In the genomic region with DNA sequence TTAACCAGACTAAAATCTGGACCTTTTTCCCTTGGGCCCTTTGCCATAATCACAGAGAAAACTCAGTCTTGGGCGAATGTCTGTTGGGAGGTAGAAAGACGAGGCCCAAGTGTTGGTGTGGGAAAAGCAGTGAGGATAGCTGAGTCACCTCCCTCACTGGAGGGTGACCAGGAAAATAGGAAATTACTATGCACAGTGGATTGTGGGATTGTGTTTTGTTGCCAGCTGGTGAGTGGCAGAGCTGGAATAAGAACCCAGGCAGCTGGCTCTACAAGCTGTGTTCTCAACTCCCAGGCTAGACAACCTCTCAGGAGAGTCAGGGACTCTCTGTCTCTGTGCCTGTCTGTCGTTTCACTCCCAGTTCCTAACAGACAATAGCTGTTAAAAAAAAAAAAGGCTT, we compare ENCODE assay signal across 16 mouse cellular contexts. TPM values are rescaled to one million over a fixed set of nuclear protein-coding genes. Genes with fewer than 3 reads are reported as not detected.
DNase-seq lines count a peak whose midpoint lies in the region; ATAC-seq and TF ChIP-seq lines count a peak whose summit lies in the region.
"Had no signal": no experiment of that assay in that cellular context is flagged by ENCODE, and none has a peak within 500 bp of the region (broad histone marks: within the 10 kb centered on the region; RNA-seq: fewer than 3 reads in every experiment).

No protein-coding gene starts in this region.

- no peak overlapping the region for H3K9ac ChIP-seq in hindbrain, embryonic 12.5 days
- H3K9ac ChIP-seq: embryonic facial prominence, embryonic 15.5 days; hindbrain, embryonic 15.5 days; liver, embryonic 14.5 days; midbrain, embryonic 13.5 days had no signal

- H3K9me3 ChIP-seq in hindbrain, embryonic 12.5 days (replicated peaks), result no peaks in the 10 kb centered on the region
- H3K9me3 ChIP-seq: embryonic facial prominence, embryonic 15.5 days; heart, embryonic 10.5 days; hindbrain, embryonic 15.5 days; midbrain, embryonic 13.5 days had no signal

- 72% methylated on average over 3 of the region's 3 CpGs for WGBS in hindbrain, embryonic 12.5 days

- no peak overlapping the region for H3K4me3 ChIP-seq in layer of hippocampus, adult 2 months
- H3K4me3 ChIP-seq in hindbrain, embryonic 12.5 days, result no peak overlapping the region
- H3K4me3 ChIP-seq: embryonic facial prominence, embryonic 15.5 days; heart, embryonic 10.5 days; hindbrain, embryonic 15.5 days; midbrain, embryonic 13.5 days had no signal

- TF ChIP-seq CTCF in layer of hippocampus, adult 2 months (conservative IDR thresholded peaks at IDR 0.05), result no peak

- H3K36me3 ChIP-seq in hindbrain, embryonic 12.5 days, result no peaks in the 10 kb centered on the region
- H3K36me3 ChIP-seq: embryonic facial prominence, embryonic 15.5 days; heart, embryonic 10.5 days; hindbrain, embryonic 15.5 days; midbrain, embryonic 13.5 days had no signal

- no peaks in the 10 kb centered on the region for H3K4me1 ChIP-seq in hindbrain, embryonic 12.5 days
- H3K4me1 ChIP-seq: embryonic facial prominence, embryonic 15.5 days; heart, embryonic 10.5 days; hindbrain, embryonic 15.5 days; midbrain, embryonic 13.5 days had no signal

- intact Hi-C loops in left cerebral cortex, postnatal 4 days (cut with DNase I), result loop anchor here (5.0 kb wide), 1 partner anchor 163 kb away; no protein-coding TSS in a partner anchor

- peak; percentile 86 for DNase-seq in heart, adult 11 months
- DNase-seq in heart, postnatal 4 days, result no peak
- peak; percentile 40 for DNase-seq in adipocyte (ENCODE audit: low spot score)
- DNase-seq in layer of hippocampus, adult 2 months (ENCODE audit: low spot score in 2 of 2), result peak; percentile 66 to 87
- DNase-seq in left cerebral cortex, postnatal 4 days, result peak; percentile 1
- no peak for DNase-seq in gastrocnemius, postnatal 10 days
- DNase-seq: cerebellum, adult 11-12 months; kidney, postnatal 36 days had no signal

- H3K27ac ChIP-seq in layer of hippocampus, adult 2 months, result peak overlapping the region; percentile 90
- no peak overlapping the region for H3K27ac ChIP-seq in hindbrain, embryonic 12.5 days
- H3K27ac ChIP-seq: embryonic facial prominence, embryonic 15.5 days; heart, embryonic 10.5 days; hindbrain, embryonic 15.5 days; liver, embryonic 14.5 days; midbrain, embryonic 13.5 days had no signal

- H3K27me3 ChIP-seq in hindbrain, embryonic 12.5 days, result no peaks in the 10 kb centered on the region
- H3K27me3 ChIP-seq: embryonic facial prominence, embryonic 15.5 days; hindbrain, embryonic 15.5 days; midbrain, embryonic 13.5 days had no signal

- H3K4me2 ChIP-seq in hindbrain, embryonic 12.5 days (replicated peaks), result no peak overlapping the region
- H3K4me2 ChIP-seq: embryonic facial prominence, embryonic 15.5 days; hindbrain, embryonic 15.5 days; midbrain, embryonic 13.5 days had no signal

- no peak for ATAC-seq in hindbrain, embryonic 12.5 days (ENCODE audit: low FRiP score)
- no peak for ATAC-seq in monocyte, adult 5-6 weeks (replicated peaks; ENCODE audit: insufficient number of reproducible peaks, low FRiP score, low TSS enrichment, poor library complexity, severe bottlenecking)
- ATAC-seq: midbrain, embryonic 13.5 days had no signal

RNA-seq across cellular contexts. Expression of a gene that starts 11.1 kb away (rescaled TPM):
- total RNA-seq in heart, postnatal 4 days (2021), result not detected
- not detected for total RNA-seq in layer of hippocampus, adult 2 months (2021)
- not detected for total RNA-seq in left cerebral cortex, postnatal 4 days (2021)
- total RNA-seq in gastrocnemius, postnatal 10 days (2021), result not detected
- polyA plus RNA-seq in hindbrain, embryonic 12.5 days (2016; fragmentation: Nextera tagmentation; extraction: Ambion mirVana), result not detected in 2 replicates
- total RNA-seq in monocyte, adult 5-6 weeks (2017), result not detected in 3 replicates
- polyA plus RNA-seq: embryonic facial prominence, embryonic 15.5 days; heart, embryonic 10.5 days; hindbrain, embryonic 15.5 days; liver, embryonic 14.5 days; midbrain, embryonic 13.5 days; stomach, embryonic 16.5 days had no signal

Comparison
In these comparisons a context has a peak if more than half of its experiments do, and no peak if none do; other contexts are left out.
1. DNase-seq: peak in heart, adult 11 months (single experiment), adipocyte (single experiment), layer of hippocampus, adult 2 months (2 of 2) and left cerebral cortex, postnatal 4 days (single experiment); none in heart, postnatal 4 days (single experiment) and gastrocnemius, postnatal 10 days (single experiment).